Mouse (Mus musculus) C2C12 (cell line): Measurements from ENCODE around the gene Pde6b. TPM values are rescaled to one million over a fixed set of nuclear protein-coding genes. Genes with fewer than 3 reads are reported as not detected.

Experiments used
- H3K27me3 ChIP-seq: one replicate; pipeline ENCODE4 v1.6.1; 2011; ENCODE audit not compliant: control insufficient read depth, insufficient read depth, insufficient read length
- H3K36me3 ChIP-seq: one replicate; pipeline ENCODE4 v1.6.1; 2011; ENCODE audit not compliant: control insufficient read depth, insufficient read depth
- H3K4me3 ChIP-seq: one replicate; pipeline ENCODE4 v1.5.1; 2011; ENCODE audit warnings: mild to moderate bottlenecking, control low read depth; ENCODE audit not compliant: poor library complexity, insufficient read depth, severe bottlenecking
- H3K79me2 ChIP-seq: one replicate; pipeline ENCODE4 v1.6.1; 2011; ENCODE audit not compliant: control insufficient read depth, insufficient read depth
- H3K79me3 ChIP-seq: one replicate; pipeline ENCODE4 v1.6.1; 2011; ENCODE audit warnings: low read depth, control low read depth
- H3ac ChIP-seq: one replicate; pipeline ENCODE3; 2011; ENCODE audit warnings: low read depth; ENCODE audit not compliant: control insufficient read depth, insufficient read length
- CEBPB ChIP-seq: IDR thresholded peaks from one replicate; pipeline ENCODE4 v1.6.1; 2011; ENCODE audit warnings: low read depth, mild to moderate bottlenecking, control low read depth, moderate library complexity
- CTCF ChIP-seq: IDR thresholded peaks from one replicate; pipeline ENCODE4 v1.5.1; 2011; ENCODE audit not compliant: control insufficient read depth, insufficient read depth, insufficient read length
- FOSL1 ChIP-seq: IDR thresholded peaks from one replicate; pipeline ENCODE4 v1.8.0; 2011; ENCODE audit warnings: mild to moderate bottlenecking, low read length; ENCODE audit not compliant: poor library complexity, insufficient read depth, severe bottlenecking
- MAX ChIP-seq: IDR thresholded peaks from one replicate; pipeline ENCODE4 v1.6.1; 2011; ENCODE audit warnings: mild to moderate bottlenecking, control low read depth
- MYOD1 ChIP-seq: IDR thresholded peaks from one replicate; pipeline ENCODE4 v1.6.1; 2011; ENCODE audit warnings: low read depth; ENCODE audit not compliant: control insufficient read depth, insufficient read length
- MYOG ChIP-seq: IDR thresholded peaks from one replicate; pipeline ENCODE4 v1.6.1; 2011; ENCODE audit not compliant: control insufficient read depth, insufficient read length; ENCODE audit errors: extremely low read depth
- USF1 ChIP-seq: IDR thresholded peaks from one replicate; pipeline ENCODE4 v1.6.1; 2011; ENCODE audit warnings: low read depth, mild to moderate bottlenecking, control low read depth, moderate library complexity
- polyA plus RNA-seq: library from polyadenylated mRNA; unstranded; fragments of >200 nt; fragmentation: generic; extraction: Trizol; gene quantifications from one replicate; pipeline ENCODE4 v1.2.1, GENCODE M21; 2012; ENCODE audit warnings: missing spikeins

Gene Pde6b
- polyA plus RNA-seq, 1 experiment, result 0.01 TPM

- H3K27me3 ChIP-seq, result peaks cover 33% of the 10 kb centered on the region
- peak overlapping the region; percentile 29 for H3ac ChIP-seq
- H3K79me3 ChIP-seq, result no peaks in the 10 kb centered on the region
- no peaks in the 10 kb centered on the region for H3K79me2 ChIP-seq
- TF ChIP-seq MAX, result no peak
- no peak for TF ChIP-seq MYOD1
- no peak for TF ChIP-seq CEBPB
- no peak for TF ChIP-seq MYOG
- no peak for TF ChIP-seq CTCF
- no peak for TF ChIP-seq FOSL1
- no peak for TF ChIP-seq USF1
- H3K36me3 ChIP-seq, result no peaks in the 10 kb centered on the region
- peak overlapping the region; percentile 21 for H3K4me3 ChIP-seq
Observed at GRCm38 (mm10) chr5:108366984-108367841, 21.0 kb upstream of the Pde6b start.

DNA sequence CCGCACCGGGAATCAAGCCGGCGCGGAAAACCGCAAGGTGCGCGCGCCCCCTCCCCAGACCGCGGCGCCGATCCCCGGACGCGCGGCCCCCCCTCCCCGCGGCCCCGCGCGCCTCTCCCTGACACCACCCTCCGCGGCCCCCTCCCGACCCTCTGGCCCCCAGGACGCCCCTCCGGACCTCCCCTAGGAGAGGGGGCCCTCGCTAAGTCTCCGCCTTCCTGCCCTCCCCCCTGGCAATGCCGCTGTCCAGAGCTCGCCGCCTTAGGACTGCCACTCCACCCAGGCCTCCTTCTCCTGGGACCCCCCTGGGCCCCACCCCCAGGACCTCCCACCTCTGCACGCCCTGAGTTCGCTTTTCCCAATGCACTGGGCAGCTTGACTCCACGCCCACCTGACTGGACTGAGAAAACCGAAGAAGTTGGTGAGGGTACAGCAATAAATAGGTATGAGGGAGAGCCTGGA, 20.3 kb upstream of the Pde6b start, which contains the start of gene Gm42517:
Gm42517 (minus strand) TSS at position 52 of the 462 bp plus-strand sequence.
- Histone ChIP-seq H3K27me3 (peaks cover 33% of the 10 kb centered on the region), H3K79me3 (no peaks in the 10 kb centered on the region), H3ac (peak within 1 kb of the TSS; percentile 29), H3K4me3 (peak within 1 kb of the TSS; percentile 21), H3K36me3 (no peaks in the 10 kb centered on the region), H3K79me2 (no peaks in the 10 kb centered on the region)
- TF ChIP-seq FOSL1 (no peak), USF1 (no peak), MYOG (no peak), MYOD1 (no peak), CTCF (no peak), MAX (no peak), CEBPB (no peak)

- Histone ChIP-seq H3K79me3 (no peaks in the 10 kb centered on the region), H3K36me3 (no peaks in the 10 kb centered on the region), H3K4me3 (no peak overlapping the region), H3K27me3 (peaks cover 33% of the 10 kb centered on the region), H3ac (no peak overlapping the region), H3K79me2 (no peaks in the 10 kb centered on the region)
- TF ChIP-seq MAX (no peak), MYOD1 (no peak), USF1 (no peak), CTCF (no peak), CEBPB (no peak), FOSL1 (no peak), MYOG (no peak)
Observed at GRCm38 (mm10) chr5:108368446-108368845, 19.7 kb upstream of the Pde6b start.

DNA sequence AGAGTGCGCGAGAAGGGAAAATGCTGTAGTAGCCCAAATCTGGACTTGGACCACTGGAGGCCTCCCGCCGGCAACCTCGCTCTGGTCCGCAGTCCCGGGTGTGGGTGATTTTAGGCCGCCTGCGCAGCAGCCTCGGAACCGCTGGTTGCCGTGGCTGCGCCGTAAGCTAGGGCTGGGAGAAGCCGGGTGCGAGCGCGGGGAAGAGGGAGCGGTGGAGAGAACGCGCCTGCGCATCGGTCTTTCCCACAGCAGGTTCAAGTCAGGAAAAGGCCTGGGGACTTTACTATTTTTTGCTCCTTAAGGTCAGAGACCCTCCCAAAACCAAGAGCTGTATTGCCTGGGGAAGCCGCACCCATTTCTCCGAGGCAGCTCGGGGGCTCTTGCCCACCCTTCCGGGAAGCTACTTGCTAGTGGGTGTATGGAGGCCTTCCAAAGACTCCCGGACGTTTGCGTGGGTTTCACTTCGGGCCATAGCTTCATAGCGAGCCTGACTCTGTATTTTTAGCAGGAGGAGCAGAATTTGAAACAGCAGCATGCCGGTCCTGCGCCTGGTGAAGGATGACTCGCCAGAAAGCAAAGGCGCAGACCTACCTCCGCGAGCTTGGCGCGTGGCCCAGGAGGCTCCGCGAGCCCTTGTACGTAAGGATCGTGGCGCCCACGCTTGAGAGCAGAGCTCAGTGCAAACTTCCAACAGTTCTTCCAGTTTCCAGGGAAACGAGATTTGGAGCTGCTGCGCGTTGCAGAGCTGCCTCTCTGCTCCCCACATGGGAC, 19.2 kb upstream of the Pde6b start:
- Histone ChIP-seq H3ac (peak overlapping the region; percentile 40), H3K79me2 (no peaks in the 10 kb centered on the region), H3K36me3 (no peaks in the 10 kb centered on the region), H3K4me3 (peak overlapping the region; percentile 6), H3K27me3 (peaks cover 33% of the 10 kb centered on the region), H3K79me3 (no peaks in the 10 kb centered on the region)
- TF ChIP-seq USF1, result no peak
- no peak for TF ChIP-seq FOSL1
- TF ChIP-seq MAX, result no peak
- no peak for TF ChIP-seq MYOG
- TF ChIP-seq CEBPB, result no peak
- TF ChIP-seq CTCF, result no peak
- no peak for TF ChIP-seq MYOD1

DNA sequence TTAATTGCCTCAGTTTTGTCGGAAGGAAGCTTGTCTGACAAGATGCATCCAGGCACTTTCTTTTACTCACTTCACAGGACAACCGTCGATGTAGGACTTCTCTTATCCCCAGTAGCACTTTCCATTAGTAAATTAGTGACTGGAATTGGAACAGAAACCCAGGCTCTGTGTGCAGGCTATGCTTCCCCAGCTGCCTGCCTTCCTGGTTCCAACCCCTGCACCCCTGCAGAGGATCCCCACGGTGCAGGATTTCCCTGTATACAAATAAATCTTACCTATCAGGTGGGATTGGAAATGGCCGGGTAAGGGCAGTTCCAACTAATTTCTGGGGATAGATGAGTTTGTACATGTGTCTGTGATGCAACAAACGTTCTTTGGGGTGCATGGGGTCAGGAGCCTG, 18.2 kb upstream of the Pde6b start:
- Histone ChIP-seq H3K79me2 (no peaks in the 10 kb centered on the region), H3K27me3 (peaks cover 33% of the 10 kb centered on the region), H3ac (no peak overlapping the region), H3K79me3 (no peaks in the 10 kb centered on the region), H3K36me3 (no peaks in the 10 kb centered on the region), H3K4me3 (no peak overlapping the region)
- TF ChIP-seq CTCF, result no peak
- TF ChIP-seq USF1, result no peak
- TF ChIP-seq FOSL1, result no peak
- no peak for TF ChIP-seq CEBPB
- TF ChIP-seq MYOD1, result no peak
- no peak for TF ChIP-seq MYOG
- no peak for TF ChIP-seq MAX
